Mouse (Mus musculus): ENCODE measurements around the gene Spef1. TPM values are rescaled to one million over a fixed set of nuclear protein-coding genes. Genes with fewer than 3 reads are reported as not detected.
A peak's percentile ranks its signal among the peaks of the same experiment; 100 is the strongest.

The Spef1 gene
- polyA plus RNA-seq, 1 experiment from 2014 or later: 5.4 TPM

GRCm38 (mm10) chr2:131201262-131201661, 14.2 kb upstream of the Spef1 start:
- Histone ChIP-seq H3K4me3 (no peak overlapping the region), H3K27me3 (ENCODE audit: insufficient read depth, poor library complexity, severe bottlenecking) (no peaks in the 10 kb centered on the region), H3K27ac (no peak overlapping the region), H3K9me3 (no peaks in the 10 kb centered on the region), H3K4me1 (replicated peaks) (peaks cover 20% of the 10 kb centered on the region; the same call in 1 of the 2 replicates), H3K36me3 (peaks cover 62% of the 10 kb centered on the region)
- 91% methylated on average over 3 of the region's 3 CpGs for WGBS
- DNase-seq (ENCODE audit: low spot score): no peak

GRCm38 (mm10) chr2:131200710-131201109, 13.6 kb upstream of the Spef1 start:
- peaks cover 68% of the 10 kb centered on the region for H3K36me3 ChIP-seq
- 89% methylated on average over 2 of the region's 2 CpGs for whole genome bisulfite sequencing
- peaks cover 20% of the 10 kb centered on the region; the same call in 1 of the 2 replicates for H3K4me1 ChIP-seq (replicated peaks)
- no peak overlapping the region for H3K27ac ChIP-seq
- no peaks in the 10 kb centered on the region for H3K27me3 ChIP-seq (ENCODE audit: insufficient read depth, poor library complexity, severe bottlenecking)
- H3K9me3 ChIP-seq: no peaks in the 10 kb centered on the region
- no peak overlapping the region for H3K4me3 ChIP-seq
- DNase-seq (ENCODE audit: low spot score): no peak

- Histone ChIP-seq H3K27me3 (ENCODE audit: insufficient read depth, poor library complexity, severe bottlenecking) (no peaks in the 10 kb centered on the region), H3K9me3 (no peaks in the 10 kb centered on the region), H3K36me3 (peaks cover 97% of the 10 kb centered on the region), H3K4me3 (no peak overlapping the region), H3K27ac (no peak overlapping the region), H3K4me1 (replicated peaks) (peaks cover 24% of the 10 kb centered on the region)
- DNase-seq (ENCODE audit: low spot score): no peak
- WGBS: 93% methylated on average over 16 of the region's 16 CpGs
These were observed 9.7 kb upstream of the Spef1 start for GRCm38 (mm10) chr2:131196606-131197316.

GRCm38 (mm10) chr2:131191005-131191390, 3.9 kb upstream of the Spef1 start:
- Histone ChIP-seq H3K27me3 (ENCODE audit: insufficient read depth, poor library complexity, severe bottlenecking) (no peaks in the 10 kb centered on the region), H3K9me3 (no peaks in the 10 kb centered on the region), H3K4me3 (peak overlapping the region; percentile 38), H3K4me1 (replicated peaks) (peaks cover 66% of the 10 kb centered on the region), H3K27ac (peak overlapping the region; percentile 87), H3K36me3 (peaks cover 63% of the 10 kb centered on the region)
- no peak for DNase-seq (ENCODE audit: low spot score)
- WGBS: 70% methylated on average over 7 of the region's 7 CpGs

- H3K4me1 ChIP-seq (replicated peaks): peaks cover 70% of the 10 kb centered on the region
- no peaks in the 10 kb centered on the region for H3K9me3 ChIP-seq
- peak overlapping the region; percentile 87 for H3K27ac ChIP-seq
- DNase-seq (ENCODE audit: low spot score): peak; percentile 86
- H3K4me3 ChIP-seq: peak overlapping the region; percentile 38
- peaks cover 4% of the 10 kb centered on the region; the same call in 1 of the 2 replicates for H3K27me3 ChIP-seq (ENCODE audit: insufficient read depth, poor library complexity, severe bottlenecking)
- 22% methylated on average over 10 of the region's 10 CpGs for WGBS
- peaks cover 58% of the 10 kb centered on the region for H3K36me3 ChIP-seq
These were observed 3.4 kb upstream of the Spef1 start for GRCm38 (mm10) chr2:131190344-131191004.

GRCm38 (mm10) chr2:131189521-131190309, 2.6 kb upstream of the Spef1 start:
- Histone ChIP-seq H3K4me1 (replicated peaks) (peaks cover 70% of the 10 kb centered on the region), H3K27ac (peak overlapping the region; percentile 87), H3K4me3 (peak overlapping the region; percentile 38), H3K36me3 (peaks cover 50% of the 10 kb centered on the region), H3K9me3 (no peaks in the 10 kb centered on the region), H3K27me3 (ENCODE audit: insufficient read depth, poor library complexity, severe bottlenecking) (peaks cover 10% of the 10 kb centered on the region; the same call in 1 of the 2 replicates)
- 49% methylated on average over 5 of the region's 5 CpGs for WGBS
- no peak for DNase-seq (ENCODE audit: low spot score)

- Histone ChIP-seq H3K27ac (peak overlapping the region; percentile 96), H3K4me3 (peak overlapping the region; percentile 72), H3K4me1 (replicated peaks) (peaks cover 70% of the 10 kb centered on the region), H3K36me3 (peaks cover 36% of the 10 kb centered on the region), H3K9me3 (no peaks in the 10 kb centered on the region), H3K27me3 (ENCODE audit: insufficient read depth, poor library complexity, severe bottlenecking) (peaks cover 13% of the 10 kb centered on the region; the same call in 1 of the 2 replicates)
- WGBS: 93% methylated on average over 5 of the region's 5 CpGs
- no peak for DNase-seq (ENCODE audit: low spot score)
These were observed 1.2 kb upstream of the Spef1 start for GRCm38 (mm10) chr2:131188311-131188710.

GRCm38 (mm10) chr2:131187602-131187922, 480 bp upstream of the Spef1 start:
- peaks cover 13% of the 10 kb centered on the region; the same call in 1 of the 2 replicates for H3K27me3 ChIP-seq (ENCODE audit: insufficient read depth, poor library complexity, severe bottlenecking)
- peak overlapping the region; percentile 72 for H3K4me3 ChIP-seq
- H3K4me1 ChIP-seq (replicated peaks): peaks cover 63% of the 10 kb centered on the region
- WGBS: 23% methylated on average over 3 of the region's 3 CpGs
- peaks cover 29% of the 10 kb centered on the region for H3K36me3 ChIP-seq
- H3K27ac ChIP-seq: peak overlapping the region; percentile 96
- DNase-seq (ENCODE audit: low spot score): no peak
- H3K9me3 ChIP-seq: no peaks in the 10 kb centered on the region

- peaks cover 56% of the 10 kb centered on the region for H3K4me1 ChIP-seq (replicated peaks)
- peaks cover 13% of the 10 kb centered on the region; the same call in 1 of the 2 replicates for H3K27me3 ChIP-seq (ENCODE audit: insufficient read depth, poor library complexity, severe bottlenecking)
- DNase-seq (ENCODE audit: low spot score): no peak
- peaks cover 19% of the 10 kb centered on the region for H3K36me3 ChIP-seq
- peak overlapping the region; percentile 72 for H3K4me3 ChIP-seq
- no peaks in the 10 kb centered on the region for H3K9me3 ChIP-seq
- peak overlapping the region; percentile 96 for H3K27ac ChIP-seq
- WGBS: 2% methylated on average over 14 of the region's 14 CpGs
These were observed 739 bp downstream of the Spef1 start for GRCm38 (mm10) chr2:131186343-131186742.

GRCm38 (mm10) chr2:131179990-131180587, 7.0 kb downstream of the Spef1 start, which contains the start of gene Cenpb:
Gene Cenpb (minus strand): TSS chr2:131180067.
- WGBS: 3% methylated on average over 57 of the region's 57 CpGs
- Histone ChIP-seq H3K4me3 (peak within 1 kb of the TSS; percentile 82), H3K36me3 (peaks cover 29% of the 10 kb centered on the region), H3K27ac (peak within 1 kb of the TSS; percentile 96), H3K9me3 (no peaks in the 10 kb centered on the region), H3K27me3 (ENCODE audit: insufficient read depth, poor library complexity, severe bottlenecking) (peaks cover 6% of the 10 kb centered on the region; the same call in 1 of the 2 replicates), H3K4me1 (replicated peaks) (peaks cover 44% of the 10 kb centered on the region)
- DNase-seq (ENCODE audit: low spot score): peak; percentile 83

- WGBS: under 1% methylated on average over 67 of the region's 67 CpGs
These were observed 7.7 kb downstream of the Spef1 start for GRCm38 (mm10) chr2:131179246-131179886.

GRCm38 (mm10) chr2:131178828-131179245, 8.2 kb downstream of the Spef1 start:
- peak; percentile 49 for DNase-seq (ENCODE audit: low spot score)

More at GRCm38 (mm10) chr2:131179246-131179886, 7.7 kb downstream of the Spef1 start:
- peaks cover 29% of the 10 kb centered on the region for H3K36me3 ChIP-seq
- peaks cover 50% of the 10 kb centered on the region for H3K4me1 ChIP-seq (replicated peaks)
- H3K9me3 ChIP-seq: no peaks in the 10 kb centered on the region
- H3K27ac ChIP-seq: peak overlapping the region; percentile 96
- H3K27me3 ChIP-seq (ENCODE audit: insufficient read depth, poor library complexity, severe bottlenecking): no peaks in the 10 kb centered on the region; the same call in 1 of the 2 replicates
- H3K4me3 ChIP-seq: peak overlapping the region; percentile 82
- DNase-seq (ENCODE audit: low spot score): peak; percentile 76

More at GRCm38 (mm10) chr2:131178828-131179245, 8.2 kb downstream of the Spef1 start:
- Histone ChIP-seq H3K27ac (peak overlapping the region; percentile 96), H3K27me3 (ENCODE audit: insufficient read depth, poor library complexity, severe bottlenecking) (peaks cover 4% of the 10 kb centered on the region), H3K36me3 (peaks cover 29% of the 10 kb centered on the region), H3K9me3 (no peaks in the 10 kb centered on the region), H3K4me1 (replicated peaks) (peaks cover 53% of the 10 kb centered on the region), H3K4me3 (peak overlapping the region; percentile 82)
- WGBS: 34% methylated on average over 26 of the region's 26 CpGs

Measured in hindbrain, embryonic 10.5 days (tissue).